Mouse (Mus musculus) myocyte (in vitro differentiated cells): ENCODE measurements at regions not wholly inside any gene's neighbourhood (a gene's known extent, or its start where the extent isn't known, plus 50 kb on each side); places are given as distances from the start of the nearest gene placed in this dataset.

ENCODE experiments used
- CEBPB ChIP-seq: IDR thresholded peaks from 2 replicates; pipeline ENCODE4 v1.6.1; 2011; ENCODE audit warnings: mild to moderate bottlenecking, moderate library complexity; ENCODE audit not compliant: poor library complexity, insufficient read depth, severe bottlenecking
- E2F4 ChIP-seq: IDR thresholded peaks from one replicate; pipeline ENCODE4 v1.6.1; 2011; ENCODE audit warnings: mild to moderate bottlenecking, control low read depth, moderate library complexity; ENCODE audit not compliant: insufficient read depth
- MAX ChIP-seq: IDR thresholded peaks from one replicate; pipeline ENCODE4 v1.6.1; 2011; ENCODE audit warnings: low read depth, mild to moderate bottlenecking, control low read depth
- MYOD1 ChIP-seq, 3 experiments: IDR thresholded peaks; one replicate each; pipeline ENCODE4 v1.6.1; 2011; ENCODE audit warnings: control low read depth in 2 of 3, low read depth in 2 of 3, mild to moderate bottlenecking in 2 of 3, moderate library complexity in 1 of 3; ENCODE audit not compliant: insufficient read length in 2 of 3, control insufficient read depth in 1 of 3
- MYOG ChIP-seq, 3 experiments: IDR thresholded peaks; one replicate each; pipeline ENCODE4 v1.6.1; 2011; ENCODE audit warnings: control low read depth in 2 of 3, low read depth in 2 of 3, mild to moderate bottlenecking in 2 of 3; ENCODE audit not compliant: insufficient read length in 2 of 3, control insufficient read depth in 1 of 3, insufficient read depth in 1 of 3
- POLR2A ChIP-seq: IDR thresholded peaks from one replicate; pipeline ENCODE4 v1.6.1; 2011; ENCODE audit warnings: low read depth, mild to moderate bottlenecking, control low read depth, moderate library complexity; ENCODE audit not compliant: insufficient read length
- REST ChIP-seq: IDR thresholded peaks from one replicate; pipeline ENCODE4 v1.6.1; 2011; ENCODE audit warnings: mild to moderate bottlenecking, control low read depth, moderate library complexity; ENCODE audit not compliant: insufficient read depth, insufficient read length
- TCF12 ChIP-seq: IDR thresholded peaks from one replicate; pipeline ENCODE4 v1.6.1; 2011; ENCODE audit warnings: mild to moderate bottlenecking, control low read depth; ENCODE audit not compliant: poor library complexity, insufficient read depth, severe bottlenecking

GRCm38 (mm10) chr9:5627521-5627920 is 282.3 kb downstream of the Casp12 start:
- TF ChIP-seq POLR2A, result no peak
- no peak for TF ChIP-seq E2F4
- TF ChIP-seq MYOG (IDR thresholded peaks at IDR 0.05; ENCODE audit: control insufficient read depth in 1 of 3, insufficient read depth in 1 of 3, insufficient read length in 2 of 3, low read depth in 2 of 3), result no peak
- no peak for TF ChIP-seq MAX
- TF ChIP-seq MYOD1 (IDR thresholded peaks at IDR 0.05; ENCODE audit: control insufficient read depth in 1 of 3, insufficient read length in 2 of 3, low read depth in 2 of 3), result no peak
- TF ChIP-seq TCF12, result no peak
- TF ChIP-seq REST, result no peak
- no peak for TF ChIP-seq CEBPB
